Mouse (Mus musculus) G1E (cell line): Measurements from ENCODE around the gene Pik3r6. TPM values are rescaled to one million over a fixed set of nuclear protein-coding genes. Genes with fewer than 3 reads are reported as not detected.

Experiments used
- ATAC-seq: 2 replicates; pipeline ENCODE4 v1.8.0; 2016; ENCODE audit warnings: mild to moderate bottlenecking; ENCODE audit not compliant: insufficient number of reproducible peaks, poor library complexity, low FRiP score, severe bottlenecking; ENCODE audit errors: extremely low read depth
- DNase-seq: peaks from one replicate; pipeline ENCODE4 v3.0.0; 2012; ENCODE audit warnings: low spot score
- H3K27me3 ChIP-seq: 2 replicates; pipeline ENCODE4 v1.6.1; 2012; ENCODE audit warnings: mild to moderate bottlenecking, low read length, inconsistent platforms; ENCODE audit not compliant: insufficient read depth
- H3K36me3 ChIP-seq: replicated peaks from 2 replicates; pipeline ENCODE3; 2012; ENCODE audit warnings: mild to moderate bottlenecking, inconsistent platforms
- H3K4me1 ChIP-seq: 2 replicates; pipeline ENCODE4 v1.6.1; 2012; ENCODE audit warnings: low read depth, low read length, inconsistent platforms, mixed read lengths; ENCODE audit not compliant: insufficient read depth
- H3K4me3 ChIP-seq: 2 replicates; pipeline ENCODE4 v1.5.1; 2012; ENCODE audit warnings: low read depth, mild to moderate bottlenecking, inconsistent platforms, low read length, moderate library complexity, mixed read lengths
- H3K9me3 ChIP-seq: replicated peaks from 2 replicates; pipeline ENCODE4 v1.6.1; 2012; ENCODE audit warnings: inconsistent platforms
- CTCF ChIP-seq: IDR thresholded peaks from 2 replicates; pipeline ENCODE4 v1.5.1; 2012; ENCODE audit warnings: low read depth, low read length, inconsistent platforms, mixed read lengths
- GATA1 ChIP-seq: IDR thresholded peaks from 2 replicates; pipeline ENCODE4 v1.6.1; 2012; ENCODE audit warnings: borderline replicate concordance, low read length, inconsistent platforms, mixed read lengths
- GATA2 ChIP-seq: IDR thresholded peaks from 2 replicates; pipeline ENCODE4 v1.6.1; 2012; ENCODE audit warnings: low read depth, low read length, inconsistent platforms, borderline replicate concordance
- POLR2AphosphoS5 ChIP-seq: IDR thresholded peaks from 2 replicates; pipeline ENCODE4 v1.6.1; 2012; ENCODE audit warnings: low read depth, low read length, inconsistent platforms; ENCODE audit not compliant: insufficient replicate concordance
- TAL1 ChIP-seq: conservative IDR thresholded peaks from 2 replicates; pipeline ENCODE4 v1.6.1; 2012; ENCODE audit warnings: low read depth, low read length, inconsistent platforms, mixed read lengths
- polyA plus RNA-seq: library from polyadenylated mRNA; stranded (reverse); fragments of >175 nt; gene quantifications from 2 replicates; pipeline ENCODE4 v1.2.3, GENCODE M21; 2012
- total RNA-seq, 2 experiments: library from RNA; stranded (forward) in 1 of 2; stranded (reverse) in 1 of 2; fragments of 200-1000 nt in 1 of 2; fragments of >200 nt in 1 of 2; fragmentation: Nextera tagmentation in 1 of 2; gene quantifications; 2 replicates each; pipeline ENCODE4 v1.2.3; 2014 to 2017

The Pik3r6 gene
- total and polyA plus RNA-seq, 3 experiments, result 0.04 to 4.7 TPM; not detected in 1

- no peaks in the 10 kb centered on the region for H3K36me3 ChIP-seq
- H3K4me1 ChIP-seq, result no peaks in the 10 kb centered on the region
- H3K27me3 ChIP-seq, result peaks cover 25% of the 10 kb centered on the region; the same call in 1 of the 2 replicates
- no peak for TF ChIP-seq CTCF
- no peak for TF ChIP-seq TAL1
- TF ChIP-seq GATA1, result no peak
- TF ChIP-seq GATA2, result no peak
- no peak for ATAC-seq
- H3K4me3 ChIP-seq, result no peak overlapping the region
- no peak for DNase-seq
- no peaks in the 10 kb centered on the region for H3K9me3 ChIP-seq
Observed at GRCm38 (mm10) chr11:68492592-68492991, 10.2 kb upstream of the Pik3r6 start.

- H3K27me3 ChIP-seq, result peaks cover 29% of the 10 kb centered on the region
- DNase-seq (no peak), ATAC-seq (no peak)
- TF ChIP-seq CTCF, result no peak
- H3K4me3 ChIP-seq, result no peak overlapping the region
- H3K4me1 ChIP-seq, result no peaks in the 10 kb centered on the region
- H3K36me3 ChIP-seq, result no peaks in the 10 kb centered on the region
- no peaks in the 10 kb centered on the region for H3K9me3 ChIP-seq
Observed at GRCm38 (mm10) chr11:68493760-68494159, 9.1 kb upstream of the Pik3r6 start.

- H3K4me1 ChIP-seq, result peaks cover 20% of the 10 kb centered on the region
- peaks cover 28% of the 10 kb centered on the region for H3K27me3 ChIP-seq
- H3K36me3 ChIP-seq, result no peaks in the 10 kb centered on the region
- no peak overlapping the region for H3K4me3 ChIP-seq
- ATAC-seq, result no peak
- TF ChIP-seq GATA2, result no peak
- TF ChIP-seq POLR2AphosphoS5, result no peak
- no peak for TF ChIP-seq CTCF
- TF ChIP-seq TAL1, result no peak
- no peak for TF ChIP-seq GATA1
- H3K9me3 ChIP-seq, result no peaks in the 10 kb centered on the region
- no peak for DNase-seq
Observed at GRCm38 (mm10) chr11:68497081-68497480, 5.7 kb upstream of the Pik3r6 start.

- Histone ChIP-seq H3K27me3 (peaks cover 25% of the 10 kb centered on the region), H3K36me3 (no peaks in the 10 kb centered on the region), H3K4me3 (no peak overlapping the region), H3K9me3 (no peaks in the 10 kb centered on the region), H3K4me1 (peaks cover 24% of the 10 kb centered on the region)
- no peak for TF ChIP-seq CTCF
- no peak for ATAC-seq
- DNase-seq, result no peak
Observed at GRCm38 (mm10) chr11:68498517-68498916, 4.3 kb upstream of the Pik3r6 start.

- H3K9me3 ChIP-seq, result no peaks in the 10 kb centered on the region
- no peak for DNase-seq
- H3K4me1 ChIP-seq, result peaks cover 24% of the 10 kb centered on the region
- TF ChIP-seq GATA1, result no peak
- no peak for TF ChIP-seq CTCF
- TF ChIP-seq POLR2AphosphoS5, result no peak
- TF ChIP-seq TAL1, result no peak
- TF ChIP-seq GATA2, result no peak
- H3K4me3 ChIP-seq, result no peak overlapping the region
- ATAC-seq, result no peak
- no peaks in the 10 kb centered on the region for H3K36me3 ChIP-seq
- peaks cover 22% of the 10 kb centered on the region for H3K27me3 ChIP-seq
Observed at GRCm38 (mm10) chr11:68498999-68499699, 3.7 kb upstream of the Pik3r6 start.

GRCm38 (mm10) chr11:68500949-68501350, 1.9 kb upstream of the Pik3r6 start:
- peak overlapping the region; percentile 39; the same call in 1 of the 2 replicates for H3K4me3 ChIP-seq
- H3K9me3 ChIP-seq, result no peaks in the 10 kb centered on the region
- TF ChIP-seq GATA2 (no peak), TAL1 (no peak), CTCF (no peak), GATA1 (no peak), POLR2AphosphoS5 (no peak)
- DNase-seq, result peak; percentile 6
- peak; percentile 90 for ATAC-seq
- H3K4me1 ChIP-seq, result peaks cover 24% of the 10 kb centered on the region
- peaks cover 25% of the 10 kb centered on the region for H3K27me3 ChIP-seq
- no peaks in the 10 kb centered on the region for H3K36me3 ChIP-seq

- H3K36me3 ChIP-seq, result no peaks in the 10 kb centered on the region
- H3K4me1 ChIP-seq, result peaks cover 24% of the 10 kb centered on the region
- TF ChIP-seq POLR2AphosphoS5, result no peak
- TF ChIP-seq GATA1, result no peak
- H3K4me3 ChIP-seq, result no peak overlapping the region
- no peaks in the 10 kb centered on the region for H3K9me3 ChIP-seq
- ATAC-seq (no peak), DNase-seq (no peak)
- peaks cover 18% of the 10 kb centered on the region for H3K27me3 ChIP-seq
Observed at GRCm38 (mm10) chr11:68502408-68502807, 411 bp upstream of the Pik3r6 start.
